Mouse (Mus musculus) thymus, postnatal 14 days (tissue): Measurements from ENCODE around the gene Lta.

Source experiments
- DNase-seq: peaks from one replicate; pipeline ENCODE4 v3.0.0; 2021

Lta gene

GRCm38 (mm10) chr17:35204494-35205379, at the start of gene Lta:
Lta (minus strand) TSS chr17:35205351.
- peak; percentile 84 for DNase-seq

- peak; percentile 81 for DNase-seq
Observed at GRCm38 (mm10) chr17:35254241-35255098, 49.3 kb upstream of the Lta start.

- no peak for DNase-seq
Observed at GRCm38 (mm10) chr17:35253293-35254093, 48.3 kb upstream of the Lta start.

- DNase-seq, result no peak
Observed at GRCm38 (mm10) chr17:35252619-35253292, 47.6 kb upstream of the Lta start.

- no peak for DNase-seq
Observed at GRCm38 (mm10) chr17:35251981-35252380, 46.8 kb upstream of the Lta start.

GRCm38 (mm10) chr17:35251162-35251719, 46.1 kb upstream of the Lta start:
- no peak for DNase-seq

GRCm38 (mm10) chr17:35250348-35251120, 45.4 kb upstream of the Lta start:
- no peak for DNase-seq

- no peak for DNase-seq
Observed at GRCm38 (mm10) chr17:35249451-35250197, 44.5 kb upstream of the Lta start.

- DNase-seq, result no peak
Observed at GRCm38 (mm10) chr17:35248986-35249385, 43.8 kb upstream of the Lta start.

- DNase-seq, result no peak
Observed at GRCm38 (mm10) chr17:35247144-35247543, 42.0 kb upstream of the Lta start.

GRCm38 (mm10) chr17:35245731-35246623, 40.8 kb upstream of the Lta start:
- DNase-seq, result peak; percentile 47

- DNase-seq, result no peak
Observed at GRCm38 (mm10) chr17:35244999-35245398, 39.8 kb upstream of the Lta start.

- peak; percentile 49 for DNase-seq
Observed at GRCm38 (mm10) chr17:35243086-35243485, 37.9 kb upstream of the Lta start.

GRCm38 (mm10) chr17:35242015-35242941, 37.1 kb upstream of the Lta start:
- DNase-seq, result peak; percentile 64

- peak; percentile 97 for DNase-seq
Observed at GRCm38 (mm10) chr17:35241305-35242014, 36.3 kb upstream of the Lta start, which contains the start of gene Ddx39b. Ddx39b (plus strand) TSS chr17:35241746.

GRCm38 (mm10) chr17:35240384-35241304, 35.5 kb upstream of the Lta start:
- DNase-seq, result peak; percentile 39
